Mouse (Mus musculus): ENCODE data around the gene Slc17a3.

DNA sequence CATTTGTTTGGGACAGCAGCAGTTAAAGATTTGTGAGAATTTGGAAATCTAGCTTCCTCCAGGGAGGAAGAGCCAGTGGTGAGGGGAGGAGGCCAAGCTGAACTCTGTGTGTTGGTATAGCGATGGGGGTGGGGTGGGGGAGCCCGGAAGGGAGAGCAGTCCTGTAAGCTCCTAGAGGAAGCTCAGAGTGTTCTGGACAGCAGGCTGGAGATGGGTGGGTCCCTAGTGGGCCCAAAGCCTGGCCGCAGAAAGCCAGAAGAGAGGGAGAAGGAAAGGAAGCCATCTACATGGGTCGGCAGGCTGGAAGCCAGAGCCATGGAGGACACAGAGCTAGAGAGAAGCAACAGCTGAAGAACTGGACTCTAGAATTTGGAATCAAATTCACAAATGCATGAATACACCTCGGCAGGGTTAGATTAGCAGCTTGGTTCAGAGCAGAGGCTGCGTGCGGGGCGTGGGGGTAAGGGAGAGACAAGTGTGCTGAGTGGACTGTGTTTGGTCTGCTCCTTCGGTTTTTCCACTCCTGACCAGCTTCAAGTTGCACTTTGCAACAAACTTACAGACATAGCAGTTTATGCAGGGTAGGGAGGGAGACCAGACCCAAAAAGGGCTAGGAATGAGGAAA lies 27.0 kb downstream of the Slc17a3 start:
- TF ChIP-seq CTCF (IDR thresholded peaks at IDR 0.05; ENCODE audit: low read depth) (no peak), EP300 (IDR thresholded peaks at IDR 0.05; ENCODE audit: low read depth) (no peak)
